Mouse (Mus musculus) hindbrain, postnatal 0 days (tissue): Measurements from ENCODE around the gene Mpz. TPM values are rescaled to one million over a fixed set of nuclear protein-coding genes. Genes with fewer than 3 reads are reported as not detected.

Experiments
- ATAC-seq: fragments of 200-750 bp; cut with Nextera tagmentation; 2 replicates; pipeline ENCODE4 v1.8.0; 2017; ENCODE audit warnings: mild to moderate bottlenecking, moderate TSS enrichment, moderate library complexity
- DNase-seq: peaks from one replicate; pipeline ENCODE4 v3.0.0-alpha.2; 2015; ENCODE audit warnings: low spot score
- H3K27ac ChIP-seq: fragments of 300-500 bp; sonication (generic); 2 replicates; pipeline ENCODE4 v1.5.1; 2014; ENCODE audit warnings: mild to moderate bottlenecking
- H3K27me3 ChIP-seq: fragments of 300-500 bp; sonication (generic); 2 replicates; pipeline ENCODE4 v1.6.1; 2014; ENCODE audit warnings: low read length, mixed read lengths; ENCODE audit not compliant: insufficient read depth
- H3K36me3 ChIP-seq: fragments of 300-500 bp; sonication (generic); 2 replicates; pipeline ENCODE4 v1.6.1; 2014; ENCODE audit warnings: low read length, mixed read lengths; ENCODE audit not compliant: insufficient read depth
- H3K4me1 ChIP-seq: fragments of 300-500 bp; sonication (generic); 2 replicates; pipeline ENCODE4 v1.6.1; 2014; ENCODE audit warnings: antibody characterized with exemption, low read length, mixed read lengths; ENCODE audit not compliant: insufficient read depth
- H3K4me2 ChIP-seq: fragments of 300-500 bp; sonication (generic); 2 replicates; pipeline ENCODE4 v1.6.1; 2014; ENCODE audit warnings: low read depth, mild to moderate bottlenecking, low read length, moderate library complexity, mixed read lengths
- H3K4me3 ChIP-seq: fragments of 300-500 bp; sonication (generic); 2 replicates; pipeline ENCODE4 v1.5.1; 2014; ENCODE audit warnings: low read length
- H3K9ac ChIP-seq: fragments of 300-500 bp; sonication (generic); replicated peaks from 2 replicates; pipeline ENCODE4 v1.6.1; 2014; ENCODE audit warnings: mild to moderate bottlenecking, low read length, moderate library complexity, mixed read lengths
- H3K9me3 ChIP-seq: fragments of 300-500 bp; sonication (generic); 2 replicates; pipeline ENCODE4 v1.6.1; 2016; ENCODE audit warnings: low read length, mixed read lengths
- CTCF ChIP-seq: IDR thresholded peaks from 2 replicates; pipeline ENCODE4 v1.5.1; 2016; ENCODE audit warnings: antibody characterized with exemption, control low read depth, low read depth
- WGBS: fragments of 180-500 bp; shearing (Covaris S2); extraction: QIAGEN DNeasy Blood & Tissue Kit; methylation state at CpG from one replicate; pipeline ENCODE4 v1.1.7; 2014; 5-methylcytosine and 5-hydroxymethylcytosine counted together
- polyA plus RNA-seq: library from polyadenylated mRNA; unstranded; fragments of >200 nt; fragmentation: Nextera tagmentation; extraction: Ambion mirVana; gene quantifications from 2 replicates; pipeline ENCODE4 v1.2.1, GENCODE M21; 2015
- total RNA-seq: library from RNA; depleted of rRNA; stranded (reverse); fragments of >200 nt; gene quantifications from 2 replicates; pipeline ENCODE4 v1.2.3, GENCODE M21; 2014

Mpz gene
- total and polyA plus RNA-seq, 2 experiments from 2014 or later: 4.8 to 5.9 TPM

DNA sequence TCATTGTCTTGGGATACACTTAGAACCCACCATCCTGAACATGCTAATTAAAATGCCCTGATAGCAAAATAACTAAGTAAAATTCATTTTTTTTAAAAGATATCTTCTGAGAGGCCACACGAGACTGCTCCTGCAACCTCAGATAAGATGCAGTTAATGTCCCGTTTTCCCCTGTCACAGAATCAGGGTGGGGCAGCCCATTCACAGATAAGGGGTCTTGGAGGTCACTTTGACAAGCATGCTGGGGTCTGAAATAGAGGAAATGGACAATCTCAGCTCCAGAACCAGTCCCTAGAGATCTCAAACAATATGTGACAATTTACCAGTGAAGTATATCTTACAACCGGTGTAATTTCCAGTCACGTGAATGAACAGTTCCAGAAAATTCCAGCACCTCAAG is 34.2 kb upstream of the Mpz start:
- Histone ChIP-seq H3K4me3 (no peak overlapping the region), H3K9me3 (no peaks in the 10 kb centered on the region), H3K4me2 (no peak overlapping the region), H3K36me3 (no peaks in the 10 kb centered on the region), H3K9ac (no peak overlapping the region), H3K4me1 (no peaks in the 10 kb centered on the region; the same call in 1 of the 2 replicates), H3K27me3 (no peaks in the 10 kb centered on the region), H3K27ac (no peak overlapping the region)
- ATAC-seq: no peak
- 77% methylated on average over 4 of the region's 4 CpGs for WGBS
- no peak for DNase-seq
- no peak for TF ChIP-seq CTCF

DNA sequence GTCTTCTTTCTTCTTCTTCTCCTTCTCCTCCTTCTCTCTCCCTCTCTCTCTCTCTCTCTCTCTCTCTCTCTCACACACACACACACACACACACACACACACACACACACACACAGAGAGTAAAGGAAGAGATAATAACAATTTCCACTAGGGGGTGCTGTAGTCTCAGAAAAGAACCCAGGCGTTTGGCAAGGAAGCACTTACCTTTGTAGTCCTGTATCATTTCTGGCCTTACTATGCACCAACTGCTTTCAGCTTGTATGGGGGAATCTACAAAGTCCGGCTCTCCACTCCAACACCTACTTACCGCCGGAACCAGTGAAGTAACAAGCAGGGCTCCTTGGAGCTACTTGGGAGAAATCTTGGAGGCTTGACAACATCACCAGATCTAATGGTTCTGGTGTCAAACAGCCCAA is 32.2 kb upstream of the Mpz start:
- no peak overlapping the region for H3K4me3 ChIP-seq
- WGBS: 13% methylated on average over 4 of the region's 4 CpGs
- H3K9me3 ChIP-seq: no peaks in the 10 kb centered on the region
- peak; percentile 82 for TF ChIP-seq CTCF
- H3K36me3 ChIP-seq: no peaks in the 10 kb centered on the region
- H3K9ac ChIP-seq: no peak overlapping the region
- DNase-seq (peak; percentile 90), ATAC-seq (peak; percentile 51)
- no peaks in the 10 kb centered on the region for H3K4me1 ChIP-seq
- no peak overlapping the region for H3K4me2 ChIP-seq
- no peak overlapping the region for H3K27ac ChIP-seq
- no peaks in the 10 kb centered on the region for H3K27me3 ChIP-seq

DNA sequence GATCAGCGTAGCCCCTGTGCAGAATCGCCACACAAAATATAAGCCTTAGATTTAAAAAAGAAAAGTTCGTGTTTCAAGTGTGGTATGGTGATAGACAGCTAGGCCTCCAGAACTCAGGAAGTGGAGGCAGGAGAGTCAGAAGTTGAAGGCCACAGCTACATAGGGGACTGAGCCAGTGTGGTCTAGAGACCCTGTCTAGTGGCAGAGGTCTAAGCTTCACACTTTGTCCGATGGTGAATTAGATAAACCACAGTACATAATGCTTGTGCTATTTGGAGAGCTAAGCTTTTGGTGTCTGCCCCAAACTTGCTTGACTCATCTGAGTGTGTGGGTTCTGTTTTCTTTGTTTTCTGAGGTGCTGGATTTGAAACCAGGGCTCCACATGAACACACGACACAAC is 31.5 kb upstream of the Mpz start:
- Histone ChIP-seq H3K27ac (no peak overlapping the region), H3K9me3 (no peaks in the 10 kb centered on the region), H3K4me3 (no peak overlapping the region), H3K9ac (no peak overlapping the region), H3K4me1 (no peaks in the 10 kb centered on the region), H3K4me2 (no peak overlapping the region), H3K27me3 (no peaks in the 10 kb centered on the region), H3K36me3 (no peaks in the 10 kb centered on the region)
- ATAC-seq (no peak), DNase-seq (no peak)
- no peak for TF ChIP-seq CTCF
- 87% methylated on average over 5 of the region's 5 CpGs for WGBS

DNA sequence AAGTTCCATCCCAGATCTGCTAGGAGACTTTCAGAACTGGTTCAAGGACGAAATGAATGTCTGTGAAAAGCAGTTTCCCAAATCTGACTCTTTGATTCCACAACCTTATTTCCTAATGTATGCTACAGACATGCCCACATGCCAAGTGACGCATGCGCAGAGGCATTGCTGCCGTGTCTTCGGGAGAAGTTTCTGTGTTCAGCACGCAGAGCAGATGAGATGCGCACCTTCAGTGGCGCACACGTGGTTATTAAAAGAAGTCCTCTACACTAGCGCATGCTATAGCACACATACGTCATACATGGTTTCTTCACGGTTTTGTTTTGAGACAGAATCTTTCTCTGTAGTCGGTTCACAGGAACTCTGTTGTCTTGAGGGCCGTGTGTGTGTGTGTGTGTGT is 31.1 kb upstream of the Mpz start:
- H3K27ac ChIP-seq: no peak overlapping the region
- H3K4me3 ChIP-seq: no peak overlapping the region
- no peaks in the 10 kb centered on the region for H3K9me3 ChIP-seq
- H3K27me3 ChIP-seq: no peaks in the 10 kb centered on the region
- no peaks in the 10 kb centered on the region for H3K4me1 ChIP-seq
- 87% methylated on average over 14 of the region's 14 CpGs for WGBS
- TF ChIP-seq CTCF: no peak
- DNase-seq (no peak), ATAC-seq (no peak)
- H3K9ac ChIP-seq: no peak overlapping the region
- no peak overlapping the region for H3K4me2 ChIP-seq
- H3K36me3 ChIP-seq: no peaks in the 10 kb centered on the region

DNA sequence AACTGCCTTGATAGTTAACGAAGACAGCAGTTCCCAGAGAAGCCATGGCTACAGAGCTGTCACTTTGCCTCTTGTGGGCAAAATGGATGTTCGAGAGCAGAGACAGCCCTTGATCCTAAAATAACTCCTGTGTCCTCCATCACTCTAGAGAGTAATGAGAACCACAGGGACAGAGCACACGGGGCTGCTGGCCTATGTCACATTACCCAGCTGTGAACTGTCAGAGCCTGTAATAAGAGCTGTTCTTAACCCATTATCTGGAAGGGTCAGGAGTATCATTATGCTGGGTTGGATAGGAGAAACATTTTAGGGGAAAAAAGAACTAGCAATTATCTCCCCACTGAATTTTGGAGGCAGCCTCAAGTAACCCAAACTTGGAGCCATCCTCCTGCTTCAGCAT is 29.6 kb upstream of the Mpz start:
- H3K27ac ChIP-seq: no peak overlapping the region
- H3K9ac ChIP-seq: no peak overlapping the region
- H3K36me3 ChIP-seq: no peaks in the 10 kb centered on the region
- no peaks in the 10 kb centered on the region for H3K9me3 ChIP-seq
- no peak overlapping the region for H3K4me2 ChIP-seq
- no peak for TF ChIP-seq CTCF
- ATAC-seq (no peak), DNase-seq (no peak)
- WGBS: 63% methylated on average over 3 of the region's 3 CpGs
- no peaks in the 10 kb centered on the region for H3K27me3 ChIP-seq
- H3K4me1 ChIP-seq: no peaks in the 10 kb centered on the region
- no peak overlapping the region for H3K4me3 ChIP-seq

DNA sequence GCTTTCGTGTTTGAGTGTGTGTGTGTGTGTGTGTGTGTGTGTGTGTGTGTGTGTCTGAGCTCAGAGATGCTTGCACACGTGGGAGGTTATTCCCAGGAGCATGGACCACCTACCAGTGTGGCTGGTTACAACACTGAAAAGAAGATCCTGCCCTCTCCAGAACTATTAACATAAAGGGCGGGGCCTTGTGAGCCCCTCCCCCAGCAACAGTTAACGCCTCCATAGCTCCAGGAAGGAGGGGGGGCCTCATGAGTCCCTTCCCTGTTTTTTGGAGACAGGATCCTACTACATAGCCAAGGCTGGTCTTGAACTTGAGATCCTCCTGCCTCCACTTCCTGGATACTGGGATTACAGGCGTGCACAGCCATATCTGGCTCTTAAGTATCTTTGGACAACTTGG is 28.7 kb upstream of the Mpz start:
- ATAC-seq: peak; percentile 22; the same call in 1 of the 2 replicates
- no peaks in the 10 kb centered on the region for H3K9me3 ChIP-seq
- H3K36me3 ChIP-seq: no peaks in the 10 kb centered on the region
- no peak overlapping the region for H3K4me2 ChIP-seq
- no peaks in the 10 kb centered on the region for H3K27me3 ChIP-seq
- 46% methylated on average over 5 of the region's 5 CpGs for WGBS
- no peak overlapping the region for H3K27ac ChIP-seq
- H3K4me1 ChIP-seq: no peaks in the 10 kb centered on the region
- no peak overlapping the region for H3K4me3 ChIP-seq
- H3K9ac ChIP-seq: no peak overlapping the region
- TF ChIP-seq CTCF: no peak
- no peak for DNase-seq

DNA sequence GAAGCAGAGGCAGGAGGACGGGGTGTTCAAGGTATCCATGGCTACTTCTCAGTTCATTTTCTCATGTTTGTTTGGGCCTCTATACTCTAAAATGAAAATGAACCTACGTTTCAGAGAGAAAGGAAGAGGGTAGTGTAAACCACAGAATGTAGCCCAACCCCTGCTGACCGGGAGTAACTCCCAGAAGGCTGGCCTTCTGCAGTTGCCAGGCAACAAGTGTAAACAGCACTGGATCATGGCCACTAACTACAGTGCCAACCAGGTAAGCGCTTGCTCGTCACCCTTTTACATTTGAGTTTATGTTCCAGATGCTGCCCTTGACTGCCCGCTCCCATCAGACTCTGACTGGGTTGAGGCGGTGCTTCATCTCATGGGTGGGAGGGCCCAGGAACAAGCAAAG is 27.6 kb upstream of the Mpz start:
- Histone ChIP-seq H3K27me3 (no peaks in the 10 kb centered on the region), H3K27ac (no peak overlapping the region), H3K4me3 (no peak overlapping the region), H3K9me3 (no peaks in the 10 kb centered on the region), H3K9ac (no peak overlapping the region), H3K36me3 (no peaks in the 10 kb centered on the region), H3K4me1 (no peaks in the 10 kb centered on the region), H3K4me2 (no peak overlapping the region)
- 31% methylated on average over 7 of the region's 7 CpGs for WGBS
- ATAC-seq (no peak), DNase-seq (peak; percentile 36)
- TF ChIP-seq CTCF: no peak
